Mouse (Mus musculus) intestine, embryonic 16.5 days (tissue): ENCODE data around the gene Plin1. TPM values are rescaled to one million over a fixed set of nuclear protein-coding genes. Genes with fewer than 3 reads are reported as not detected.

Experiments used
- ATAC-seq: fragments of 200-750 bp; cut with Nextera tagmentation; 2 replicates; pipeline ENCODE4 v1.8.0; 2017; ENCODE audit warnings: moderate TSS enrichment, moderate library complexity
- H3K27ac ChIP-seq: fragments of 300-500 bp; sonication (generic); 2 replicates; pipeline ENCODE4 v1.5.1; 2014; ENCODE audit warnings: mild to moderate bottlenecking, low read length
- H3K27me3 ChIP-seq: fragments of 300-500 bp; sonication (generic); replicated peaks from 2 replicates; pipeline ENCODE4 v1.6.1; 2014; ENCODE audit warnings: low read length, control low read depth, mixed read lengths; ENCODE audit not compliant: control insufficient read depth, insufficient read depth
- H3K36me3 ChIP-seq: fragments of 300-500 bp; sonication (generic); 2 replicates; pipeline ENCODE4 v1.6.1; 2014; ENCODE audit warnings: low read length, control low read depth; ENCODE audit not compliant: control insufficient read depth, insufficient read depth
- H3K4me1 ChIP-seq: fragments of 300-500 bp; sonication (generic); 2 replicates; pipeline ENCODE4 v1.6.1; 2014; ENCODE audit warnings: low read length, control low read depth, mixed read lengths; ENCODE audit not compliant: control insufficient read depth, insufficient read depth
- H3K4me2 ChIP-seq: fragments of 300-500 bp; sonication (generic); 2 replicates; pipeline ENCODE4 v1.6.1; 2014; ENCODE audit warnings: low read depth, low read length, control low read depth
- H3K4me3 ChIP-seq: fragments of 300-500 bp; sonication (generic); 2 replicates; pipeline ENCODE4 v1.5.1; 2014; ENCODE audit warnings: mild to moderate bottlenecking, low read length
- H3K9ac ChIP-seq: fragments of 300-500 bp; sonication (generic); 2 replicates; pipeline ENCODE4 v1.6.1; 2014; ENCODE audit warnings: low read depth, low read length
- H3K9me3 ChIP-seq: fragments of 300-500 bp; sonication (generic); 2 replicates; pipeline ENCODE4 v1.6.1; 2016; ENCODE audit warnings: low read length, control low read depth; ENCODE audit not compliant: control insufficient read depth
- WGBS: fragments of 180-500 bp; shearing (Covaris S2); extraction: QIAGEN DNeasy Blood & Tissue Kit; methylation state at CpG from one replicate; pipeline ENCODE4 v1.1.7; 2014; 5-methylcytosine and 5-hydroxymethylcytosine counted together
- polyA plus RNA-seq: library from polyadenylated mRNA; unstranded; fragments of >200 nt; fragmentation: Nextera tagmentation; extraction: Ambion mirVana; gene quantifications from 2 replicates; pipeline ENCODE4 v1.2.1, GENCODE M21; 2015

The Plin1 gene
- polyA plus RNA-seq, result not detected in 2 replicates

- Histone ChIP-seq H3K9ac (no peak within 1 kb of the TSS), H3K9me3 (no peaks in the 10 kb centered on the region), H3K27me3 (peaks cover 2% of the 10 kb centered on the region; the same call in 1 of the 2 replicates), H3K36me3 (no peaks in the 10 kb centered on the region), H3K4me3 (no peak within 1 kb of the TSS), H3K27ac (no peak within 1 kb of the TSS), H3K4me1 (peaks cover 9% of the 10 kb centered on the region; the same call in 1 of the 2 replicates), H3K4me2 (no peak within 1 kb of the TSS)
- 66% methylated on average over 4 of the region's 4 CpGs for WGBS
- ATAC-seq, result no peak
Observed at GRCm38 (mm10) chr7:79732622-79733021, at the start of gene Plin1. Gene Plin1 (minus strand): TSS chr7:79732903.

GRCm38 (mm10) chr7:79782516-79782855 is 49.8 kb upstream of the Plin1 start:
- Histone ChIP-seq H3K9ac (no peak overlapping the region), H3K36me3 (no peaks in the 10 kb centered on the region), H3K9me3 (no peaks in the 10 kb centered on the region), H3K27ac (no peak overlapping the region), H3K4me3 (no peak overlapping the region), H3K4me1 (peaks cover 9% of the 10 kb centered on the region), H3K4me2 (no peak overlapping the region), H3K27me3 (no peaks in the 10 kb centered on the region)
- WGBS, result 82% methylated on average over 2 of the region's 2 CpGs
- ATAC-seq, result no peak

GRCm38 (mm10) chr7:79781826-79782515 is 49.3 kb upstream of the Plin1 start:
- no peak overlapping the region for H3K27ac ChIP-seq
- no peak for ATAC-seq
- H3K9ac ChIP-seq, result no peak overlapping the region
- no peaks in the 10 kb centered on the region for H3K27me3 ChIP-seq
- no peaks in the 10 kb centered on the region for H3K36me3 ChIP-seq
- H3K4me2 ChIP-seq, result no peak overlapping the region
- no peak overlapping the region for H3K4me3 ChIP-seq
- 80% methylated on average over 11 of the region's 11 CpGs for WGBS
- H3K9me3 ChIP-seq, result no peaks in the 10 kb centered on the region
- peaks cover 9% of the 10 kb centered on the region for H3K4me1 ChIP-seq

GRCm38 (mm10) chr7:79780647-79781626 is 48.2 kb upstream of the Plin1 start:
- ATAC-seq, result peak; percentile 83
- H3K4me3 ChIP-seq, result peak overlapping the region; percentile 45
- 23% methylated on average over 16 of the region's 16 CpGs for WGBS
- H3K27me3 ChIP-seq, result no peaks in the 10 kb centered on the region
- peak overlapping the region; percentile 72 for H3K4me2 ChIP-seq
- H3K9ac ChIP-seq, result peak overlapping the region; percentile 66
- H3K36me3 ChIP-seq, result no peaks in the 10 kb centered on the region
- H3K4me1 ChIP-seq, result peaks cover 9% of the 10 kb centered on the region
- H3K27ac ChIP-seq, result peak overlapping the region; percentile 62; the same call in 1 of the 2 replicates
- no peaks in the 10 kb centered on the region for H3K9me3 ChIP-seq

- no peaks in the 10 kb centered on the region for H3K9me3 ChIP-seq
- no peaks in the 10 kb centered on the region for H3K27me3 ChIP-seq
- no peak overlapping the region for H3K4me3 ChIP-seq
- no peaks in the 10 kb centered on the region for H3K36me3 ChIP-seq
- no peak overlapping the region for H3K9ac ChIP-seq
- WGBS, result 46% methylated on average over 15 of the region's 15 CpGs
- no peaks in the 10 kb centered on the region for H3K4me1 ChIP-seq
- H3K27ac ChIP-seq, result no peak overlapping the region
- H3K4me2 ChIP-seq, result no peak overlapping the region
- peak; percentile 13; the same call in 1 of the 2 replicates for ATAC-seq
Observed at GRCm38 (mm10) chr7:79771561-79772512, 39.1 kb upstream of the Plin1 start.

- no peaks in the 10 kb centered on the region for H3K36me3 ChIP-seq
- no peaks in the 10 kb centered on the region for H3K4me1 ChIP-seq
- H3K9ac ChIP-seq, result no peak overlapping the region
- no peak overlapping the region for H3K4me2 ChIP-seq
- H3K27me3 ChIP-seq, result no peaks in the 10 kb centered on the region
- no peak overlapping the region for H3K4me3 ChIP-seq
- 74% methylated on average over 3 of the region's 3 CpGs for WGBS
- H3K9me3 ChIP-seq, result no peaks in the 10 kb centered on the region
- ATAC-seq, result no peak
- no peak overlapping the region for H3K27ac ChIP-seq
Observed at GRCm38 (mm10) chr7:79769664-79770063, 37.0 kb upstream of the Plin1 start.

GRCm38 (mm10) chr7:79765991-79766390 is 33.3 kb upstream of the Plin1 start:
- no peaks in the 10 kb centered on the region for H3K27me3 ChIP-seq
- H3K4me1 ChIP-seq, result no peaks in the 10 kb centered on the region
- no peak overlapping the region for H3K9ac ChIP-seq
- no peaks in the 10 kb centered on the region for H3K36me3 ChIP-seq
- ATAC-seq, result no peak
- 56% methylated on average over 1 of the region's 1 CpGs for WGBS
- no peaks in the 10 kb centered on the region for H3K9me3 ChIP-seq
- H3K27ac ChIP-seq, result no peak overlapping the region
- H3K4me3 ChIP-seq, result no peak overlapping the region
- no peak overlapping the region for H3K4me2 ChIP-seq

GRCm38 (mm10) chr7:79762106-79762505 is 29.4 kb upstream of the Plin1 start:
- Histone ChIP-seq H3K27ac (no peak overlapping the region), H3K4me1 (no peaks in the 10 kb centered on the region), H3K9ac (no peak overlapping the region), H3K27me3 (no peaks in the 10 kb centered on the region), H3K4me2 (no peak overlapping the region), H3K36me3 (no peaks in the 10 kb centered on the region), H3K9me3 (no peaks in the 10 kb centered on the region), H3K4me3 (no peak overlapping the region)
- no peak for ATAC-seq
- 71% methylated on average over 8 of the region's 8 CpGs for WGBS
